Mouse (Mus musculus): ENCODE results near the gene Spon1.

DNA sequence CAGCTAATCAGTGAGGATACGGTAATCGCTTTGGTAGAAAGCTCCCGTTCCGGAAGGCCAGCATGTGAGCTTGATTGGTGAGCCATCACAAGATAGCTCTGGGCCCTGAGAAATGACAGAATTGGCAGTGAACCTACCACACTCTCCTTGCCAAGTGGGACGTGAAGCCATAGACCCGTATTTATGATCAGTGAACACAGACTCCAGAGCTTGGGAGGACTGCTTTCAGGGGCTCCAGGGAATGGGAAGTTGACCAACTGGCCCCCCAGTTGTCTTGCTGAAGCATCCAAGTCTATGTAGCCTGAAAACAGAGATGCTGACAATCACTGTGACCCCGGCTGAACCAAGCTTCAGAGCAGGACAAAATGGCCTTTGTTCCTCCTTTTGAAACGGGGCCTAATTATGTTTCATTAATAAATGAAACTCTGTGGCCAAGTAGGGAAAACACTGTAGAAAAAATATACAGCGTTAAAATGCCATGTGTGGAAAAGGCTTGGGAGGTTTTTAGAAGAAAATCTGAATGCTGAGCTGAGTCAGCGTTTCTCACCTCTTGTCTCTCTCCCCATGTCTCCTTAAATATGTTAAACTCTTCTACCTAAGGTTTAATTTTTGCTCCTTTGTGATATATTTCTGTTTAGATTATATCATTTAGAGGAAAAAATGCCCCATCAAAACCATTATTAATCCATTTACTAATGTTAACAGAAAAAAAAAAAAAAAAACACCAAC, 220.8 kb downstream of the Spon1 start:
- no peak for TF ChIP-seq CTCF (IDR thresholded peaks at IDR 0.05; ENCODE audit: borderline replicate concordance, extremely low read depth, insufficient read depth, insufficient read length)
- no peak for TF ChIP-seq POLR2A (IDR thresholded peaks at IDR 0.05; ENCODE audit: borderline replicate concordance, extremely low read depth, insufficient read depth, insufficient read length, poor library complexity, severe bottlenecking)
